Mouse (Mus musculus) megakaryocyte, adult 5-6 weeks (primary cell): ENCODE results near the gene Gm20388. TPM values are rescaled to one million over a fixed set of nuclear protein-coding genes. Genes with fewer than 3 reads are reported as not detected.

Experiments
- ATAC-seq: 2 replicates; pipeline ENCODE4 v1.8.0; 2016; ENCODE audit warnings: mild to moderate bottlenecking, inconsistent platforms; ENCODE audit not compliant: poor library complexity, severe bottlenecking
- total RNA-seq, 2 experiments: library from RNA; stranded (forward) in 1 of 2; stranded (reverse) in 1 of 2; fragments of 153-499, 151-499 nt in 1 of 2; fragments of 221-1000, 200-1000 nt in 1 of 2; gene quantifications; 2 replicates each; pipeline versions ENCODE4 v1.2.3 to v1.2.4; 2015 to 2017

Gene Gm20388
- total RNA-seq, 2 experiments from 2014 or later: 7.6 to 15.5 TPM

- ATAC-seq: no peak
Observed at GRCm38 (mm10) chr8:123337475-123337874, 3426.8 kb downstream of the Gm20388 start.

- no peak for ATAC-seq
Observed at GRCm38 (mm10) chr8:123340071-123340470, 3429.4 kb downstream of the Gm20388 start.

DNA sequence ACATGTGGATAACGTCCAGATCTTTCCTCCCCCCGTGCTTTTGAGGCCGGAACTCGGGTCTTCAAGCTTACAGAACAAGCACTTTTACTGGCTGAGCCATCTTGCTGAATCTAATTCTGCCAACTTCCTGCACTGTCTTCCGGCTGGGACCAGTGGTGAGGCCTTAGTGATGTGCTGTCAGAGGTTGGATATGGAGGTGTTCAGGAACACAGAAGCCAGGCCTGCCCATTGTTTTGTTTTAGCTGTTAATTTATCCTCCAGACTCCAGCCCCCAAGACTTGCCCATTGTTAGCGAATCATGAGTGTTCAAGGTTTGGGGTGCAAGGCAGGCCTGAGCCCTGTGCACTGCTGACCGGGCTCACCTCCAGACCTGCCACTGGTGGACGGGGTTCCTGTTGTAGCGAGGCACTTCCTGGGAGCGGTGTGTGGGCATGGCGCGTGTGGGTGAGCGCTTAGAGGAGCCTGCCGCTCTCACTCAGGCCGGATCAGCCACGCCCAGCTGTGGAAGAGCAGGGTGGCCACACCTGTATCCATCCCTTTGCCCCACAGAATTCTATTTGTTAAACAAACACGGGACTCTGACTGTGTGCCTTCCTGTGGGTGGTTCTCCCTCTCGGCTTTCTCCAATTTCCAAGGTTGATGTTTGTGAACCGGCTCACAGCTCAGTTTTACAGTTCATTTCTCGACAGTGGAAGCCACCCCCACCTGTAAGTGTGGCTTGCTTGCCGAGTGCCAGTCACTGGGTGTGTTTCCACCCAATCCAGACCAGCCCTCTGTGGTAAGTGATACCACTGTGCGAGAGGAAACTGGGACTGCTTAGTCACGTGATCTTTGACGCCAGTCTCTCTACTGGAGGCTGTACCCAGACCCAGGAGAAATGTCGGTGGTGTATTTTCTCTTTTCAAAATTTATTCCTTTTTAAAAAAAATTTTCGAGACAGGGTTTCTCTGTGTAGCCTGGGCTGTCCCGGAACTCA lies 3430.7 kb downstream of the Gm20388 start:
- peak; percentile 33; the same call in 1 of the 2 replicates for ATAC-seq

- 0 out of 2 replicates have a peak, but pooled peaks have one; percentile 49 for ATAC-seq
Observed at GRCm38 (mm10) chr8:123342253-123342652, 3431.6 kb downstream of the Gm20388 start.

- peak; percentile 52; the same call in 1 of the 2 replicates for ATAC-seq
Observed at GRCm38 (mm10) chr8:123342911-123343310, 3432.3 kb downstream of the Gm20388 start.

GRCm38 (mm10) chr8:123343422-123343821 lies 3432.8 kb downstream of the Gm20388 start:
- peak; percentile 27; the same call in 1 of the 2 replicates for ATAC-seq

DNA sequence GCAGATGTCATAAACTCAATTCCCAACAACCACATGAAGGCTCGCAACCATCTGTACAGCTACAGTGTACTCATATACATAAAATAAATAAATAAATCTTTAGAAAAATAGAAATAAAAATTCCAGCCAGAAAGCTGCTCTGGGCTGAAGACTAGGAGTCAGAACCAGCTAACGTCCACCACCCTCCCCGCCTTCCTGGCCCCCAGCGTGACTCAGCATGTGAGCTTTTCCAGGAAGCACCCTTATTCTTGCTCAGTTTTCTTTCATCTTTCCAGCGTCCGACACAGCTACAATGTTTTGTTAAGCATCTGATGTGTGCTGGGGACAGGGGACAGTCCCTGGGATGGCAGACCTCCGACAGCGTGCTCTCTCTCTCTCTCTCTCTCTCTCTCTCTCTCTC lies 3434.5 kb downstream of the Gm20388 start:
- no peak for ATAC-seq

GRCm38 (mm10) chr8:123345856-123346255 lies 3435.2 kb downstream of the Gm20388 start:
- ATAC-seq: no peak

DNA sequence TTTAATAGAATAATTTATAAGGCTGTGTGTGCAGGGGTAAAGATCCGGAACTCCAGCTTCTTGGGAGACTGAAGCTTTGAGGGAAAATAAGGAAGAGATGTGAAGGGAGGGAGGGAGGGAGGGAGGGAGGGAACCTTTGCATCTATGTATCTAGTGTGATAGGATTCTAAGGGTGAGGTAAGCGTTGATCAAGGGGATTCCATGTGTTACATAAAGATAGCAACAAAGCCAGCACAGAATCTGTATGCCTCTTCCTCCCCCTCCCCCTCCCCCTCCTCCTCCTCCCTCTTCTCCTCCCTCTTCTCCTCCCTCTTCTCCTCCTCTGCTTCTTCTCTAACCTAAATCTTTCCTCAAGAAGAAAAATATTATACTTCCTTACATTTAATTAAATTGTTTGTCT lies 3436.7 kb downstream of the Gm20388 start:
- ATAC-seq: no peak

GRCm38 (mm10) chr8:123348237-123348843 lies 3437.7 kb downstream of the Gm20388 start:
- ATAC-seq: no peak

DNA sequence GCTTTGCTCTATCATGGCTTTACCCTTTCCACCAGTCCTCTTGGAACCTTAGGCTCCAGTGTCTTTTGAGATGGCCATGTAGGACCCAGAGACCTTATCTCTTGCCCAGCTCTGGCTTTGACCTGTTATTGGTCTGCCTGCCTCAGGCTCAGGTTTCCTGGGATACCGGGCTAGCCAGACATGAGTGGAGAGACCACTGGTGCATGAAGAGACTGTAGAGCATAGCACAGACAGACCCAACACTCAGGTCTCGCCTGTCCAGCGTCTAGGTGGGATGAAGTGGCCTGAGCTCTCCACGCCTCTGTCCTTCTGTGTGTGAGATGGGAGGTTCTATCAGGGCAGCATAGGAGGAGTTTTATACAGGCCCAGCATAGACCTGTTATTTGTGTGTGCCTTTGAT lies 3438.4 kb downstream of the Gm20388 start:
- no peak for ATAC-seq

- no peak for ATAC-seq
Observed at GRCm38 (mm10) chr8:123352118-123352517, 3441.5 kb downstream of the Gm20388 start.

DNA sequence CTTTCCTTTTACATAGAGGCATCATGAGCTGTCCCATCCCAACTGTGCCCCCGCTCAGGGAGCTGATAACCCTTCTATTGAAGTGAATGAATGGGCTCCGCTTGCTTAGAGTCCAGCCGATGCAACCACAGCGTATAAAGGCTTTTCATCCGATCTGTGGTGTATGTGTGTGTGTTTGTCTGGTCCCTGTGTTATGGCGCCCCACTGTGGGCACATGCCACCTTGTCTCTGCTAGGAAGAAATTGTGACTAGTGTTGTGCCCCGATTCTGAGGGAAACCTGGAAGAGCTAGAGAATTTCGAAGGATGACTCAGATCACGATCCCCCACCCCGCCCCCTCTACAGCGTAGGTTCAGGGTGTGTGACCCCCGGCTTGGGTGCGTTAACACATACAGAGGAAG lies 3442.1 kb downstream of the Gm20388 start:
- ATAC-seq: no peak

DNA sequence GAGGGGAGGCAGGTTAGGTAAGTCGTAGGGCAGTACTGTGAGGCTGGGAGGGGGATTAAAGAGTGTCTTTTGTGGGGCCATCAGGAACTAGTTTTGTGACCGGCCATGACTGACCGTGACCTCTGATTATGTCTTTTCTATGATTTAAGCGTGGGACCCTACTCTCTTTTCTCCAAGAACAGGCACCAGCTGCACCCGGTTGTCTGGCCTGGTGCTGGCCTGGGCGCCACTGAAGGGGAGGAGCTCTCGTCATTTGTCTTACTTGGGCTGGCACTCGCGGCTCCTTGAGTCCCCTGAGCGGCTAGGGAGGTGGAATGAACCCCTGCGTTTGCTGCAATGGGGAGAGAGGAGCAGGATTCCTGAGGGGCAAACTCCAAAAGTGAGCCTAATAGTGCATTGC lies 3442.6 kb downstream of the Gm20388 start:
- ATAC-seq: no peak

DNA sequence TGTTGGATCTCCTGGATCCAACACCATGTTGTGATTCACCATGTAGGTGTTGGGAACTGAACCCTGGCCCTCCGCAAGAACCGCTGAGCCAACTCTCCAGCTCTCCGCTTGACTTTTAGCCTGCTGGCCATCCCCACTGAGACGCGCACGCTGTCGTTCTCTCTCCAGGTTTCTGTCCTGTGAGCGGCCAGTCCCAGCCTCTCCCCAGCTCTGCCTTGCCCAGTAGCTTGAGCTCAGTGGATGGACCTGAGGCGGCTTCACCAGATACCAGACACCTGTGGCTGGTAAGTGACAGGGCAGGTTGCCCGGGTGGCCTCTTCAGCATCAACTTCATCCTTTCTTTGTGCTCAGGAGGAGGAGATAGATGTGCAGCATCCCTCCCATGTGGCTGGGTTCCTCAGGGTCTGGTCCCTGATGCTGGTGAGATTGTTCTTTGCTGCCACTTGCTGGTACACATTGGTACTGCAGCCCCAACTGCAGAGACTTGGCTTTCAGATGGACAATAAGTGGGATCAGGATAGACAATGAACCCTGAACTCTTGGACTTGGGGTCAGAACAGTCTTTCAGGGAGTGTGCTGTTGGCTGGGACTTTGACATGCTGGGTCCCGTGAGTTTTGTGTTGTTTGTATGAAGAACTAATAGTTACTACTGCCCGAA lies 3450.6 kb downstream of the Gm20388 start:
- ATAC-seq: peak; percentile 92

DNA sequence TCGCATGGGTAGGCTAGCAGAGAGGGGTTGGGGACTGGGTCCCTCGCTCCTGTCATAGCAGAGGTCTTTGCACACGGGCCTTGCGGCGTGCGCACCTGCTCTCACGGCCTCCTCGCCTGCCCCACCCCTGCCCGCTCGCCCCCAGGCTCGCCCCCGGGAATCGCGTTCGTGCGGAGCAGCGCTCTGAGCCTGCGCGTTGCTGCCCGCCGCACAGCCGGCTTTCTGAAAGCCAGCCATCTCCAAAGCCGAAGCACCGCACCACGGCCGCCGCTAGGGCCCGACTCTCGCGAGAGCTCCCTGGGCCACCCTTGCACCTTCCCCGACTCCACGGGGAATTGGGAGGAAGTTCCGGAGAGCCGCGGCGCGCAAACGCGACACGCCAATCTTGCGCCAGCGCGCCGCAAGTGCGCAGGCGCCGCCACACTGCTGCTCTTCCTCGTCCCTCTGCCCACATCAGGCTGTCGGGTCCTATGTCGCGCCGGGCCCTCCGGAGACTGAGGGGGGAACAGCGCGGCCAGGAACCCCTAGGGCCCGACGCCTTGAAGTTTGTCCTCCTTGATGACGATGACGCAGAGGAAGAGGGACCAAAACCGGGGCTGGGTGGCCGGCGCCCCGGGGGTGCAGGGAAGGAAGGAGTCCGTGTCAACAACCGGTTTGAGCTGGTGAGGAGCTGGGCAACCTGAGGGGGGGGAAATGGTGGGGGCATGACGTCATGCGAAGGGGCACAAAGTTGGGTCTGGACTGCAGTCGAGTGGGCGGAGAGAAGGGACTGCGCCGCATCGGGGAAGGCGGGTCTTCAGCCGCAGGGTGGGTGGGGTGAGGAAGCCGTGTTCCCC lies 3463.0 kb downstream of the Gm20388 start, which contains the start of gene Tcf25:
Gene Tcf25 (plus strand): TSS at position 351 of the 836 bp plus-strand sequence.
- ATAC-seq: peak; percentile 81

GRCm38 (mm10) chr8:123374239-123374578 lies 3463.6 kb downstream of the Gm20388 start:
- ATAC-seq: peak; percentile 82

DNA sequence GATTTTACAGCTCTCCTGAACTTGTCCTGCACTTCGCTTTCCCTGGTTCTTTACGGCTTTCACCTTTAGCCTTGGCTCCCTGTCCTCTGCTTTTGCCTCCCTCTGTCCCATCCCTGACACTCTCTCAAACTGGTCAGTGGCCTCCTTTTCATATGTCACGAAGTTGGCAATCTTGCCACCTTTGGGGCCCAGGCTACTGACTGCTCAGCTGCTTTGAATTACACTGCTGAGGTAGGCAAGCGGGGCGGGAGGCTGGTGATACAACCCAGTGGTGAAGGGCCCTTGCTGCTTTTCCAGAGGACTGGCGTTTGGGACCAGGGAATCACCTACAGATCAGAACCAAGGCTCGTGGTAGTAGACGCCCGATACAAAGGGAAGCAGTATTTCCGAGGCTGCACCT lies 3465.1 kb downstream of the Gm20388 start:
- no peak for ATAC-seq

- no peak for ATAC-seq
Observed at GRCm38 (mm10) chr8:123376106-123376505, 3465.5 kb downstream of the Gm20388 start.

DNA sequence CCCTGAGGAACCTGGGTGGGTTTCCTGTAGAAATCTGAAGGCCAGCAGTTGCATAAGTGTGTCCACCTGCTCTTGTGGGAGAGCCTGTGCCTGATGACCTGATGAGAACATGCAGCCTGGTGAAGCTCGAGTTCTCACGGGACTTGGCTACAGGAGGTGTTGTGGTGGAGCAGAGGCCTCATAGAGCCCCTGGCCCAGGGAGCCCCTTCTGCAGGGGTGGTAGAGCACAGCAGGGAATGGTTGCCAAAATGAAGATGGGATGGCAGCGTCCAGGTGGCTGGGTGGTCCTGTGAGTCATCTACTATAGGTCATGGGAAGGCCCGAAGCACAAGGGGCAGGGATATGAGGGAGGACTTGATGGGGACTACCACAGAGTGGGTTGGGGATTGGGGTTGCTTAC lies 3471.1 kb downstream of the Gm20388 start:
- no peak for ATAC-seq
